Mouse (Mus musculus) embryonic facial prominence, embryonic 14.5 days (tissue): ENCODE results near the gene Uevld. TPM values are rescaled to one million over a fixed set of nuclear protein-coding genes. Genes with fewer than 3 reads are reported as not detected.

Experiments
- ATAC-seq: fragments of 200-750 bp; cut with Nextera tagmentation; 2 replicates; pipeline ENCODE4 v1.8.0; 2017; ENCODE audit warnings: low read depth, moderate number of reproducible peaks, moderate TSS enrichment
- DNase-seq: peaks from one replicate; pipeline ENCODE4 v3.0.0-alpha.2; 2015; ENCODE audit warnings: low spot score
- H3K27ac ChIP-seq: fragments of 300-500 bp; sonication (generic); replicated peaks from 2 replicates; pipeline ENCODE4 v1.5.1; 2014; ENCODE audit warnings: low read depth, mild to moderate bottlenecking, low read length, moderate library complexity
- H3K27me3 ChIP-seq: fragments of 300-500 bp; sonication (generic); replicated peaks from 2 replicates; pipeline ENCODE4 v1.6.1; 2014; ENCODE audit warnings: low read length; ENCODE audit not compliant: control insufficient read depth, insufficient read depth
- H3K36me3 ChIP-seq: fragments of 300-500 bp; sonication (generic); 2 replicates; pipeline ENCODE4 v1.6.1; 2014; ENCODE audit warnings: low read length, mixed read lengths; ENCODE audit not compliant: control insufficient read depth, insufficient read depth
- H3K4me1 ChIP-seq: fragments of 300-500 bp; sonication (generic); 2 replicates; pipeline ENCODE4 v1.6.1; 2014; ENCODE audit warnings: antibody characterized with exemption, low read length; ENCODE audit not compliant: control insufficient read depth, insufficient read depth
- H3K4me2 ChIP-seq: fragments of 300-500 bp; sonication (generic); 2 replicates; pipeline ENCODE4 v1.6.1; 2014; ENCODE audit warnings: low read depth, mild to moderate bottlenecking, low read length, moderate library complexity, mixed read lengths
- H3K4me3 ChIP-seq: fragments of 300-500 bp; sonication (generic); 2 replicates; pipeline ENCODE4 v1.5.1; 2014; ENCODE audit warnings: low read depth, mild to moderate bottlenecking, low read length
- H3K9ac ChIP-seq: fragments of 300-500 bp; sonication (generic); 2 replicates; pipeline ENCODE4 v1.6.1; 2014; ENCODE audit warnings: low read depth, mild to moderate bottlenecking, low read length, moderate library complexity, mixed read lengths
- H3K9me3 ChIP-seq: fragments of 300-500 bp; sonication (generic); 2 replicates; pipeline ENCODE4 v1.6.1; 2016; ENCODE audit warnings: low read length; ENCODE audit not compliant: control insufficient read depth
- WGBS: fragments of 180-500 bp; shearing (Covaris S2); extraction: QIAGEN DNeasy Blood & Tissue Kit; methylation state at CpG from one replicate; pipeline ENCODE4 v1.1.7; 2014; 5-methylcytosine and 5-hydroxymethylcytosine counted together
- polyA plus RNA-seq: library from polyadenylated mRNA; unstranded; fragments of >200 nt; fragmentation: Nextera tagmentation; extraction: Ambion mirVana; gene quantifications from 2 replicates; pipeline ENCODE4 v1.2.1, GENCODE M21; 2014

The Uevld gene
- polyA plus RNA-seq, 1 experiment from 2014 or later: 9.7 TPM

DNA sequence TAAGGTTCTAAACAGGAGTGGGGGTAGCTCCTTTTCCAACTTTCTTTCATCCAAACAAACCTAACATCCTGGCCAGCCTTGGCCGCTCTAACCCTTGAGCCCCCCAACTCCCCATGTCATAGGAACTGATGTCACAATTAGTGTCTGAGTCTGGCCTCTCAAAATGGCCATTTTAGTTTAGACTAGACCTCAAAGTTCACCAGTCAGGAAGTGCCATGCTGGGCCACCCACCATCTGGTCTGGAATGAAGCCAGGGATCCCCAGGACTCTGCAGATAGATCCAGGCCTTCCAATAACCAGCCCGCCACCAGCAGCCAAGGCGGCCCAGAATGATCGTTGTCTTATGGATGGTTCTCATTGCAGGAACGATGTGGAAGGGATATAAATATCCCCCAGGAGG lies 28.3 kb upstream of the Uevld start:
- no peak overlapping the region for H3K4me2 ChIP-seq
- H3K9ac ChIP-seq: no peak overlapping the region
- no peak overlapping the region for H3K4me3 ChIP-seq
- peaks cover 5% of the 10 kb centered on the region; the same call in 1 of the 2 replicates for H3K36me3 ChIP-seq
- no peaks in the 10 kb centered on the region for H3K9me3 ChIP-seq
- ATAC-seq: no peak
- DNase-seq: peak; percentile 31
- peak overlapping the region; percentile 11; the same call in 1 of the 2 replicates for H3K27ac ChIP-seq
- WGBS: 52% methylated on average over 5 of the region's 5 CpGs
- H3K4me1 ChIP-seq: 0 out of 2 replicates have a peak, but pooled peaks cover 8% of the 10 kb centered on the region
- no peaks in the 10 kb centered on the region for H3K27me3 ChIP-seq

- Histone ChIP-seq H3K27ac (peak overlapping the region; percentile 11; the same call in 1 of the 2 replicates), H3K27me3 (no peaks in the 10 kb centered on the region), H3K4me3 (no peak overlapping the region), H3K4me2 (no peak overlapping the region), H3K9me3 (no peaks in the 10 kb centered on the region), H3K9ac (no peak overlapping the region), H3K36me3 (peaks cover 5% of the 10 kb centered on the region; the same call in 1 of the 2 replicates), H3K4me1 (0 out of 2 replicates have a peak, but pooled peaks cover 8% of the 10 kb centered on the region)
- WGBS: 47% methylated on average over 8 of the region's 8 CpGs
- DNase-seq (no peak), ATAC-seq (no peak)
Observed at GRCm38 (mm10) chr7:46985718-46986505, 27.6 kb upstream of the Uevld start.

GRCm38 (mm10) chr7:46983280-46983679 lies 25.0 kb upstream of the Uevld start, which contains the start of gene Gm9999:
Gene Gm9999, plus strand, starts transcription at chr7:46983580.
- DNase-seq (no peak), ATAC-seq (no peak)
- Histone ChIP-seq H3K27ac (no peak within 1 kb of the TSS), H3K9ac (no peak within 1 kb of the TSS), H3K4me1 (0 out of 2 replicates have a peak, but pooled peaks cover 8% of the 10 kb centered on the region), H3K4me2 (no peak within 1 kb of the TSS), H3K36me3 (no peaks in the 10 kb centered on the region), H3K9me3 (no peaks in the 10 kb centered on the region), H3K27me3 (no peaks in the 10 kb centered on the region), H3K4me3 (no peak within 1 kb of the TSS)
- 88% methylated on average over 3 of the region's 3 CpGs for WGBS

- WGBS: 87% methylated on average over 11 of the region's 11 CpGs
- H3K9me3 ChIP-seq: 0 out of 2 replicates have a peak, but pooled peaks cover 5% of the 10 kb centered on the region
- H3K4me1 ChIP-seq: no peaks in the 10 kb centered on the region
- DNase-seq: no peak
- ATAC-seq: no peak
- H3K36me3 ChIP-seq: no peaks in the 10 kb centered on the region
- H3K4me2 ChIP-seq: no peak overlapping the region
- no peaks in the 10 kb centered on the region for H3K27me3 ChIP-seq
- H3K27ac ChIP-seq: no peak overlapping the region
- no peak overlapping the region for H3K9ac ChIP-seq
- H3K4me3 ChIP-seq: no peak overlapping the region
Observed at GRCm38 (mm10) chr7:46975456-46975855, 17.1 kb upstream of the Uevld start.

- ATAC-seq: no peak
Observed at GRCm38 (mm10) chr7:46974648-46975047, 16.3 kb upstream of the Uevld start.

DNA sequence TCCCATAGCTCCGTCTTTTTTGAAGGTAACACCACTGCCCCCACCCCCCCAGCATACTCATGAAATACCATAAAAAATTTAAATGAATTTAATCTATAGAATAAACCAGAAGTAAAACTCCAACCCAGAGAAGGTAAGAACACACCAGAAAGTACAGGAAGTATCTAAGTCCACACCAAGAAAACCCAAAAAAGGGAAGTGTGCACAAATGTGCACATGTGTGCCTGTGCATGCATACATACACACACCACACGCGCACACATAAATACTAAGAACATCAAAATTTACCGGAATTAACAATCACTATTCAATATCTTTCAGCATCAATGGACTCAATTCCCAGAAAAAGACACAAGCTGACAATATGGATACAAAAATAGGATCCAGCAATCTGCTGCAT lies 11.6 kb upstream of the Uevld start:
- Histone ChIP-seq H3K4me1 (no peaks in the 10 kb centered on the region), H3K36me3 (no peaks in the 10 kb centered on the region), H3K4me3 (no peak overlapping the region), H3K27ac (no peak overlapping the region), H3K9me3 (0 out of 2 replicates have a peak, but pooled peaks cover 5% of the 10 kb centered on the region), H3K27me3 (no peaks in the 10 kb centered on the region), H3K4me2 (no peak overlapping the region), H3K9ac (no peak overlapping the region)
- DNase-seq: no peak
- no peak for ATAC-seq
- WGBS: 94% methylated on average over 4 of the region's 4 CpGs

More at GRCm38 (mm10) chr7:46974648-46975047, 16.3 kb upstream of the Uevld start:
- no peak overlapping the region for H3K4me3 ChIP-seq
- DNase-seq: no peak
- no peaks in the 10 kb centered on the region for H3K4me1 ChIP-seq
- WGBS: 92% methylated on average over 4 of the region's 4 CpGs
- no peaks in the 10 kb centered on the region for H3K27me3 ChIP-seq
- H3K9me3 ChIP-seq: 0 out of 2 replicates have a peak, but pooled peaks cover 5% of the 10 kb centered on the region
- no peak overlapping the region for H3K9ac ChIP-seq
- H3K36me3 ChIP-seq: no peaks in the 10 kb centered on the region
- H3K27ac ChIP-seq: no peak overlapping the region
- H3K4me2 ChIP-seq: no peak overlapping the region

DNA sequence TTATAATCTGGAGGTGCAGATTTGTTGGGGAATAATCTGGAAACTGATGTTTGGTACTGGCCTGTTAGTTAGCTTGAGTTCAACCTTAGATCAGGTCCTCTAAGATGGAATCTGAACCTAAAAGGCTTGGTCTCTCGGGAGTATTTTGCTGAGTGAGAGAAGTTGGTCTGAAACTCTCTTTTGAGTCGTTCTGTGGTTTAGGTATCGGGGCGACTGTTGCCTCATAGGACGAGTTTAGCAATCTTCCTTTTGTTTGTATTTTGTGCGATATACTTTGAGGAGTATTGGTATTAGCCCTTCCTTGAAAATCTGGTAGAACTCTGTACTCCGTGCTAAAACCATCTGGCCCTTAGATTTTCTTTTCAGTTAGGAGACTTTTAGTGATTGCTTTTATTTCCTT lies 5.7 kb upstream of the Uevld start:
- Histone ChIP-seq H3K9ac (no peak overlapping the region), H3K36me3 (no peaks in the 10 kb centered on the region), H3K4me3 (no peak overlapping the region), H3K27ac (no peak overlapping the region), H3K4me2 (no peak overlapping the region), H3K27me3 (no peaks in the 10 kb centered on the region; the same call in 1 of the 2 replicates), H3K9me3 (no peaks in the 10 kb centered on the region), H3K4me1 (peaks cover 6% of the 10 kb centered on the region)
- WGBS: 78% methylated on average over 7 of the region's 7 CpGs
- DNase-seq (no peak), ATAC-seq (no peak)

GRCm38 (mm10) chr7:46962806-46963618 lies 4.7 kb upstream of the Uevld start:
- peak; percentile 93 for DNase-seq
- Histone ChIP-seq H3K4me1 (peaks cover 6% of the 10 kb centered on the region), H3K9ac (0 out of 2 replicates have a peak overlapping the region, but pooled peaks have one; percentile 30), H3K36me3 (no peaks in the 10 kb centered on the region), H3K9me3 (no peaks in the 10 kb centered on the region), H3K4me3 (no peak overlapping the region), H3K27me3 (no peaks in the 10 kb centered on the region; the same call in 1 of the 2 replicates), H3K4me2 (peak overlapping the region; percentile 40), H3K27ac (peak overlapping the region; percentile 63)
- 0% methylated on average over 9 of the region's 9 CpGs for WGBS
- peak; percentile 81 for ATAC-seq
